In genomic region chr4:87368413-87369160, GRCm38 (mm10) we compare ENCODE assay signal across 8 mouse cellular contexts.
DNase-seq lines count a peak whose midpoint lies in the region; ATAC-seq and TF ChIP-seq lines count a peak whose summit lies in the region.

No protein-coding gene starts in this region.

- peak; percentile 33 for DNase-seq in gastrocnemius, adult 2 months
- no peak for DNase-seq in gastrocnemius, adult 8-10 months (ENCODE audit: low spot score in 2 of 2)
- DNase-seq in cerebellum, adult 9-10 months, result peak; percentile 63
- DNase-seq in hindlimb bud, embryonic 11.5 days (ENCODE audit: extremely low spot score, low read depth, low spot score), result peak; percentile 61
- DNase-seq in left cerebral cortex, adult 2 months (ENCODE audit: extremely low spot score in 1 of 2, low spot score in 2 of 2), result peak; percentile 62 to 63
- peak; percentile 65 to 72 for DNase-seq in lung, postnatal 4 days
- DNase-seq in right cerebral cortex, adult 2 months (ENCODE audit: low spot score in 2 of 2), result peak; percentile 71 to 75

- no peak overlapping the region for H3K27ac ChIP-seq in gastrocnemius, adult 2 months
- no peak overlapping the region for H3K27ac ChIP-seq in left cerebral cortex, adult 2 months

- TF ChIP-seq CTCF in gastrocnemius, adult 2 months (IDR thresholded peaks at IDR 0.05), result peak; percentile 61
- TF ChIP-seq CTCF in left cerebral cortex, adult 2 months (IDR thresholded peaks at IDR 0.05), result peak; percentile 77

- peak overlapping the region; percentile 71 for H3K4me3 ChIP-seq in gastrocnemius, adult 2 months
- peak overlapping the region; percentile 55 for H3K4me3 ChIP-seq in left cerebral cortex, adult 2 months

- peak; percentile 91 for ATAC-seq in frontal cortex, adult (ENCODE audit: low TSS enrichment)

- intact Hi-C loops in gastrocnemius, adult 2 months (cut with DNase I), result loop anchor here (1.0 to 5.0 kb wide), 5 partner anchors 419 to 1174 kb away; no protein-coding TSS in a partner anchor
- intact Hi-C loops in left cerebral cortex, adult 2 months (cut with DNase I), result loop anchor here (1.0 to 5.0 kb wide), 7 partner anchors 359 to 1174 kb away; partner anchors contain the start of gene Mllt3

Comparison
In these comparisons a context has a peak if more than half of its experiments do, and no peak if none do; other contexts are left out.
1. DNase-seq: peak in gastrocnemius, adult 2 months (single experiment), cerebellum, adult 9-10 months (single experiment), hindlimb bud, embryonic 11.5 days (single experiment), left cerebral cortex, adult 2 months (2 of 2), lung, postnatal 4 days (2 of 2) and right cerebral cortex, adult 2 months (2 of 2); none in gastrocnemius, adult 8-10 months (0 of 2).